Mouse (Mus musculus) liver, postnatal 0 days (tissue): ENCODE results near the gene Sorcs2.

Experiments
- CTCF ChIP-seq: sonication (generic); IDR thresholded peaks from 2 replicates; pipeline ENCODE4 v1.5.1; 2016; ENCODE audit warnings: antibody characterized with exemption, low read depth
- EP300 ChIP-seq: IDR thresholded peaks from 2 replicates; pipeline ENCODE4 v1.6.1; 2016; ENCODE audit warnings: antibody characterized with exemption, low read depth, mild to moderate bottlenecking

DNA sequence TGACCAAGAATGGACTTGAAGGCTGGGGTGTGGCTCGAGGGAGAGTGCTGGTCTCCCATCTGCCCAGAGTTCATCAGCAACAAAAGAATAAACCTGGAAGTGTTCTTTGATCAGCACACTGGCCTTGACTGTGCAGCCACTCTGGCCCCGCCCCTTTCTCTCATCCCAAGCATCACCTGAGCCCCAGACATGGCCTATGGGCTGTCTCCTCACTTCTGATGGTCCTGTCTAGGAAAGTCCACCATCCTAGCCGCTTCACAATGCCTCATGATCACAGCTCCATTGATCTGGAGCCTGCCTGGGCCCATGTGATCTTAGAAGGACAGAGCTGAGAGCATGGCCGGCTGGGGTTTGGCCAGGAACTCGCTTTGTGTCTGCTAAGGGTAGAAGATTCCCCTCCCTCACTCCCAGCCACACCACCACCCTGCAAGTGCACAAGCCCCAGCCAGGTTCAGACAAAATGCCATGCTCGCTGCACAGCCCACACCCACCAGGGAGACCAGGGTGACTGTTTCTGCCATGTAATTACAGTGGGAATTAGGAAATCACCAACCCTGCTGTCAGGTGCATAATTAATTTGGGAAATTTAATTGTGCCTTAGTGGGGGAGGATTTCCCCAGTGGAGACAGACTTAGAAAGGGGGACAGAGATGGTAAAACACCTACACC is 231.5 kb downstream of the Sorcs2 start:
- TF ChIP-seq CTCF: no peak
- no peak for TF ChIP-seq EP300
